Mouse (Mus musculus) lung, postnatal 0 days (tissue): ENCODE measurements at regions not wholly inside any gene's neighbourhood (a gene's known extent, or its start where the extent isn't known, plus 50 kb on each side); places are given as distances from the start of the nearest gene placed in this dataset.

Experiments used
- CTCF ChIP-seq: IDR thresholded peaks from 2 replicates; pipeline ENCODE4 v1.5.1; 2016; ENCODE audit warnings: antibody characterized with exemption, mild to moderate bottlenecking
- EP300 ChIP-seq: IDR thresholded peaks from 2 replicates; pipeline ENCODE4 v1.6.1; 2016; ENCODE audit warnings: antibody characterized with exemption, mild to moderate bottlenecking, control low read depth

GRCm38 (mm10) chr1:193971537-193971936 is 601.4 kb upstream of the Camk1g start:
- no peak for TF ChIP-seq CTCF
- no peak for TF ChIP-seq EP300
